Mouse (Mus musculus): Measurements from ENCODE around the gene Sgcd.
"Not testable (repeated sequence)": the region's sequence is repeated elsewhere in the genome, so short reads cannot be mapped to it uniquely, and the experiment has no call there.

- not testable (repeated sequence) for TF ChIP-seq EP300, CTCF (IDR thresholded peaks at IDR 0.05; ENCODE audit: low read depth)
Measured at GRCm38 (mm10) chr11:47390798-47391197, 598.0 kb downstream of the Sgcd start.

Data from heart, postnatal 0 days (tissue).